Comparison of ENCODE assay signal across 8 mouse cellular contexts in the genomic region with DNA sequence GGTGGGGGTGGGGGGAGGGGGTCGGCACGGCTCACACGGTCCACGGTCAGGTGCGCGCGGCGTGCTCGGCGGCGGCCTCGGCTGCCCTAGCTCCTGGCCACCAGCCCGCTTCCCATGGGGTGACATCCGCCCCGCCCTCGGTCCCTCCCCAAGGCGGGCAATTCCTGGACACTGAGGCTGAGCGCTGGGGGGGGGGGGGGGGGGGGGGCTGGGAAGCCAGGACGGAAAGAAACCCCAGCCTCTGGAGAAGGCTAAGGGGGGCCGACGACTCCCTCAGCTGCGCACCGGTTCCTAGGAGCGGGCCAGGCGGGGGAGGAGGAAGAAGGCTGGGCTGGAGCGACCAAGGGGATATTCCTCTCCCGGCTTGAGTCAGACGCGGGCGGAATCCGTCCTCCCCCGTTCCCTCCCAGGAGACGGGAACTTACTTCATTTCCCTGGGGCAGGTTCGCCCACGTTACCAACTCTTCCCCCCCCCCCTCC. TPM values are rescaled to one million over a fixed set of nuclear protein-coding genes. Genes with fewer than 3 reads are reported as not detected.
A peak's percentile ranks its signal among the peaks of the same experiment; 100 is the strongest.
DNase-seq lines count a peak whose midpoint lies in the region; ATAC-seq lines count a peak whose summit lies in the region.

No protein-coding gene starts in this region.

- intact Hi-C loops in heart, postnatal 10 days (cut with DNase I) = loop anchor here (2.0 to 5.0 kb wide), 5 partner anchors 49 to 902 kb away; no protein-coding TSS in a partner anchor

- peak; percentile 82 for ATAC-seq in forebrain, embryonic 15.5 days (replicated peaks)
- ATAC-seq in lung, embryonic 15.5 days (ENCODE audit: borderline replicate concordance, extremely low read depth, low FRiP score, low TSS enrichment) = peak; percentile 84

- peak; percentile 96 for DNase-seq in NIH3T3 (ENCODE audit: low read depth)
- DNase-seq in cerebellum, adult 18-20 months = peak; percentile 90 to 94
- DNase-seq in heart, postnatal 10 days = peak; percentile 92 to 94
- peak; percentile 93 for DNase-seq in layer of hippocampus, adult 9-11 months
- DNase-seq in ovary, postnatal 10 days (ENCODE audit: low spot score) = peak; percentile 68
- DNase-seq in urinary bladder, postnatal 25 days (ENCODE audit: low spot score) = peak; percentile 85

- peak overlapping the region; percentile 99 for H3K4me2 ChIP-seq in forebrain, embryonic 15.5 days (replicated peaks)
- H3K4me2 ChIP-seq in lung, embryonic 15.5 days = peak overlapping the region; percentile 80

- H3K27ac ChIP-seq in forebrain, embryonic 15.5 days (replicated peaks) = peak overlapping the region; percentile 92
- peak overlapping the region; percentile 97 for H3K27ac ChIP-seq in lung, embryonic 15.5 days

- H3K27me3 ChIP-seq in forebrain, embryonic 15.5 days = no peaks in the 10 kb centered on the region
- no peaks in the 10 kb centered on the region for H3K27me3 ChIP-seq in lung, embryonic 15.5 days

- H3K9ac ChIP-seq in forebrain, embryonic 15.5 days (replicated peaks) = peak overlapping the region; percentile 67
- peak overlapping the region; percentile 41 for H3K9ac ChIP-seq in lung, embryonic 15.5 days

- 0% methylated on average over 21 of the region's 35 CpGs for WGBS in forebrain, embryonic 15.5 days
- WGBS in lung, embryonic 15.5 days = 0% methylated on average over 13 of the region's 35 CpGs

- no peaks in the 10 kb centered on the region for H3K9me3 ChIP-seq in forebrain, embryonic 15.5 days
- no peaks in the 10 kb centered on the region for H3K9me3 ChIP-seq in lung, embryonic 15.5 days

- peak overlapping the region; percentile 65 for H3K4me3 ChIP-seq in forebrain, embryonic 15.5 days
- H3K4me3 ChIP-seq in lung, embryonic 15.5 days = peak overlapping the region; percentile 44

- H3K4me1 ChIP-seq in forebrain, embryonic 15.5 days = peaks cover 28% of the 10 kb centered on the region
- H3K4me1 ChIP-seq in lung, embryonic 15.5 days = peaks cover 21% of the 10 kb centered on the region

- H3K36me3 ChIP-seq in forebrain, embryonic 15.5 days = no peaks in the 10 kb centered on the region
- 0 out of 2 replicates have a peak, but pooled peaks cover 3% of the 10 kb centered on the region for H3K36me3 ChIP-seq in lung, embryonic 15.5 days

RNA-seq across cellular contexts. Expression of gene Bhlhe40, which starts 0.7 kb away (rescaled TPM):
- polyA plus RNA-seq in forebrain, embryonic 15.5 days (2015; fragmentation: Nextera tagmentation; extraction: Ambion mirVana) = 6.4 and 7.1 TPM in 2 replicates
- 10 to 100 TPM; 40.0 to 40.8 TPM for total RNA-seq in heart, postnatal 10 days (2021)
- polyA plus RNA-seq in lung, embryonic 15.5 days (2015; fragmentation: Nextera tagmentation; extraction: Ambion mirVana) = 13.7 and 15.2 TPM in 2 replicates

Comparison
In these comparisons a context has a peak if more than half of its experiments do, and no peak if none do; other contexts are left out.
1. Peak in every context shown above with its lines: DNase-seq, ATAC-seq, H3K4me3 ChIP-seq and H3K27ac ChIP-seq.